Mouse (Mus musculus) cortical plate, adult 2 months (tissue): Measurements from ENCODE around the gene Zfp646.

Experiments used
- CTCF ChIP-seq: fragments of 200-500 bp; IDR thresholded peaks from 2 replicates; pipeline ENCODE4 v1.5.1; 2011; ENCODE audit warnings: mild to moderate bottlenecking, control low read depth, low read length; ENCODE audit not compliant: insufficient read depth; ENCODE audit errors: extremely low read depth
- POLR2A ChIP-seq: fragments of 200-500 bp; IDR thresholded peaks from 2 replicates; pipeline ENCODE4 v1.6.1; 2011; ENCODE audit warnings: mild to moderate bottlenecking, low read length, control low read depth; ENCODE audit not compliant: insufficient read depth; ENCODE audit errors: extremely low read depth

DNA sequence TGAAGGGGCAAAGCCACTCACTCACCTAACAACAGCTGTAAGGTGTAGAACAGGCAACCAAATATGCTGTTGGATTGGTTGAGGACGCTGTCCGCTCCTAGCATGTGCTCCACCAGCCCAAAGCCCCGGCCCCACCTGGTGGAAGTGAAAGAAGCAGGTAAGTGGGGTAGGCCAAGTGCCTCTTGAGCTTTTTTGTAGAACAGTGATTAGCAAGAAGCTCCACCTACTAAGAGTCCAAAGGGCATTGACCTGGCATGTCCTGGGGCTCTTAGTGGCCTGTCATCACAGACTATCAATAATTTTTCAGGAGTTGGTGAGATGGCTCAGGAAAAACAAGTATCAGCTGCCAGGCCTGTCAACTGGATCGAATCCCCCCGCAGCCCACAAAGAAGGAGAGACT lies 18.5 kb downstream of the Zfp646 start:
- TF ChIP-seq CTCF (no peak), POLR2A (no peak)
